Mouse (Mus musculus): ENCODE measurements around the gene Mrpl1. TPM values are rescaled to one million over a fixed set of nuclear protein-coding genes. Genes with fewer than 3 reads are reported as not detected.

Gene Mrpl1
- polyA plus RNA-seq, 1 experiment from 2014 or later = 23.2 TPM

- no peak for DNase-seq (ENCODE audit: low spot score)
- 84% methylated on average over 3 of the region's 3 CpGs for WGBS
- H3K4me1 ChIP-seq = peaks cover 10% of the 10 kb centered on the region; the same call in 1 of the 2 replicates
- H3K36me3 ChIP-seq = peaks cover 10% of the 10 kb centered on the region
- no peaks in the 10 kb centered on the region for H3K9me3 ChIP-seq
- H3K27ac ChIP-seq = no peak overlapping the region
- no peak overlapping the region for H3K4me3 ChIP-seq
- H3K27me3 ChIP-seq (ENCODE audit: insufficient read depth, poor library complexity, severe bottlenecking) = no peaks in the 10 kb centered on the region
Measured at GRCm38 (mm10) chr5:96218648-96219047, 9.4 kb downstream of the Mrpl1 start.

GRCm38 (mm10) chr5:96219512-96219911 lies 10.2 kb downstream of the Mrpl1 start:
- peaks cover 10% of the 10 kb centered on the region; the same call in 1 of the 2 replicates for H3K4me1 ChIP-seq
- H3K27me3 ChIP-seq (ENCODE audit: insufficient read depth, poor library complexity, severe bottlenecking) = no peaks in the 10 kb centered on the region
- WGBS = 86% methylated on average over 4 of the region's 4 CpGs
- DNase-seq (ENCODE audit: low spot score) = no peak
- no peak overlapping the region for H3K27ac ChIP-seq
- no peaks in the 10 kb centered on the region for H3K9me3 ChIP-seq
- peaks cover 10% of the 10 kb centered on the region for H3K36me3 ChIP-seq
- no peak overlapping the region for H3K4me3 ChIP-seq

- H3K4me1 ChIP-seq = peaks cover 10% of the 10 kb centered on the region; the same call in 1 of the 2 replicates
- H3K27me3 ChIP-seq (ENCODE audit: insufficient read depth, poor library complexity, severe bottlenecking) = no peaks in the 10 kb centered on the region
- DNase-seq (ENCODE audit: low spot score) = no peak
- 93% methylated on average over 1 of the region's 1 CpGs for WGBS
- peaks cover 17% of the 10 kb centered on the region for H3K36me3 ChIP-seq
- H3K9me3 ChIP-seq = no peaks in the 10 kb centered on the region
- no peak overlapping the region for H3K4me3 ChIP-seq
- no peak overlapping the region for H3K27ac ChIP-seq
Measured at GRCm38 (mm10) chr5:96221298-96221697, 12.0 kb downstream of the Mrpl1 start.

- H3K36me3 ChIP-seq = peaks cover 22% of the 10 kb centered on the region
- no peak overlapping the region for H3K4me3 ChIP-seq
- H3K4me1 ChIP-seq = peaks cover 10% of the 10 kb centered on the region; the same call in 1 of the 2 replicates
- H3K27ac ChIP-seq = no peak overlapping the region
- no peak for DNase-seq (ENCODE audit: low spot score)
- 52% methylated on average over 5 of the region's 5 CpGs for WGBS
- H3K27me3 ChIP-seq (ENCODE audit: insufficient read depth, poor library complexity, severe bottlenecking) = no peaks in the 10 kb centered on the region
- no peaks in the 10 kb centered on the region for H3K9me3 ChIP-seq
Measured at GRCm38 (mm10) chr5:96221812-96222585, 12.7 kb downstream of the Mrpl1 start.

- peaks cover 10% of the 10 kb centered on the region; the same call in 1 of the 2 replicates for H3K4me1 ChIP-seq
- no peaks in the 10 kb centered on the region for H3K27me3 ChIP-seq (ENCODE audit: insufficient read depth, poor library complexity, severe bottlenecking)
- H3K36me3 ChIP-seq = peaks cover 20% of the 10 kb centered on the region
- no peak overlapping the region for H3K27ac ChIP-seq
- 93% methylated on average over 3 of the region's 3 CpGs for WGBS
- DNase-seq (ENCODE audit: low spot score) = no peak
- H3K9me3 ChIP-seq = no peaks in the 10 kb centered on the region
- H3K4me3 ChIP-seq = no peak overlapping the region
Measured at GRCm38 (mm10) chr5:96222964-96223363, 13.7 kb downstream of the Mrpl1 start.

GRCm38 (mm10) chr5:96226490-96226889 lies 17.2 kb downstream of the Mrpl1 start:
- peaks cover 40% of the 10 kb centered on the region for H3K36me3 ChIP-seq
- 92% methylated on average over 8 of the region's 8 CpGs for WGBS
- H3K4me1 ChIP-seq = peaks cover 8% of the 10 kb centered on the region; the same call in 1 of the 2 replicates
- no peak overlapping the region for H3K4me3 ChIP-seq
- H3K27ac ChIP-seq = no peak overlapping the region
- H3K9me3 ChIP-seq = no peaks in the 10 kb centered on the region
- no peaks in the 10 kb centered on the region for H3K27me3 ChIP-seq (ENCODE audit: insufficient read depth, poor library complexity, severe bottlenecking)
- no peak for DNase-seq (ENCODE audit: low spot score)

GRCm38 (mm10) chr5:96228967-96229366 lies 19.7 kb downstream of the Mrpl1 start:
- 89% methylated on average over 2 of the region's 2 CpGs for WGBS
- peaks cover 53% of the 10 kb centered on the region for H3K36me3 ChIP-seq

GRCm38 (mm10) chr5:96238797-96239196 lies 29.5 kb downstream of the Mrpl1 start:
- Histone ChIP-seq H3K36me3 (peaks cover 30% of the 10 kb centered on the region), H3K4me3 (no peak overlapping the region), H3K27me3 (ENCODE audit: insufficient read depth, poor library complexity, severe bottlenecking) (no peaks in the 10 kb centered on the region), H3K9me3 (no peaks in the 10 kb centered on the region), H3K27ac (no peak overlapping the region), H3K4me1 (no peaks in the 10 kb centered on the region)
- no peak for DNase-seq (ENCODE audit: low spot score)
- WGBS = 91% methylated on average over 5 of the region's 5 CpGs

More at GRCm38 (mm10) chr5:96228967-96229366, 19.7 kb downstream of the Mrpl1 start:
- Histone ChIP-seq H3K27ac (no peak overlapping the region), H3K4me3 (no peak overlapping the region), H3K9me3 (no peaks in the 10 kb centered on the region), H3K4me1 (no peaks in the 10 kb centered on the region), H3K27me3 (ENCODE audit: insufficient read depth, poor library complexity, severe bottlenecking) (no peaks in the 10 kb centered on the region)
- DNase-seq (ENCODE audit: low spot score) = no peak

- Histone ChIP-seq H3K9me3 (no peaks in the 10 kb centered on the region), H3K27me3 (ENCODE audit: insufficient read depth, poor library complexity, severe bottlenecking) (no peaks in the 10 kb centered on the region), H3K4me1 (no peaks in the 10 kb centered on the region), H3K36me3 (peaks cover 28% of the 10 kb centered on the region), H3K27ac (no peak overlapping the region), H3K4me3 (no peak overlapping the region)
- WGBS = 76% methylated on average over 1 of the region's 1 CpGs
- DNase-seq (ENCODE audit: low spot score) = no peak
Measured at GRCm38 (mm10) chr5:96240856-96241255, 31.6 kb downstream of the Mrpl1 start.

- Histone ChIP-seq H3K27me3 (ENCODE audit: insufficient read depth, poor library complexity, severe bottlenecking) (no peaks in the 10 kb centered on the region), H3K36me3 (peaks cover 20% of the 10 kb centered on the region; the same call in 1 of the 2 replicates), H3K4me3 (no peak overlapping the region), H3K27ac (no peak overlapping the region), H3K9me3 (no peaks in the 10 kb centered on the region), H3K4me1 (no peaks in the 10 kb centered on the region)
- 78% methylated on average over 1 of the region's 1 CpGs for WGBS
- no peak for DNase-seq (ENCODE audit: low spot score)
Measured at GRCm38 (mm10) chr5:96244511-96244910, 35.2 kb downstream of the Mrpl1 start.

- Histone ChIP-seq H3K27ac (no peak overlapping the region), H3K4me1 (no peaks in the 10 kb centered on the region), H3K9me3 (no peaks in the 10 kb centered on the region), H3K36me3 (no peaks in the 10 kb centered on the region; the same call in 1 of the 2 replicates), H3K27me3 (ENCODE audit: insufficient read depth, poor library complexity, severe bottlenecking) (no peaks in the 10 kb centered on the region), H3K4me3 (no peak overlapping the region)
- 82% methylated on average over 2 of the region's 2 CpGs for WGBS
- no peak for DNase-seq (ENCODE audit: low spot score)
Measured at GRCm38 (mm10) chr5:96253995-96254394, 44.7 kb downstream of the Mrpl1 start.

- no peaks in the 10 kb centered on the region for H3K9me3 ChIP-seq
- 85% methylated on average over 3 of the region's 3 CpGs for WGBS
- no peak for DNase-seq (ENCODE audit: low spot score)
- H3K4me1 ChIP-seq = no peaks in the 10 kb centered on the region
- H3K36me3 ChIP-seq = no peaks in the 10 kb centered on the region
- H3K27ac ChIP-seq = no peak overlapping the region
- H3K4me3 ChIP-seq = no peak overlapping the region
- H3K27me3 ChIP-seq (ENCODE audit: insufficient read depth, poor library complexity, severe bottlenecking) = no peaks in the 10 kb centered on the region
Measured at GRCm38 (mm10) chr5:96255166-96255565, 45.9 kb downstream of the Mrpl1 start.

GRCm38 (mm10) chr5:96258210-96258609 lies 48.9 kb downstream of the Mrpl1 start:
- WGBS = 91% methylated on average over 5 of the region's 5 CpGs
- no peaks in the 10 kb centered on the region for H3K27me3 ChIP-seq (ENCODE audit: insufficient read depth, poor library complexity, severe bottlenecking)
- no peak overlapping the region for H3K4me3 ChIP-seq
- no peak overlapping the region for H3K27ac ChIP-seq
- H3K9me3 ChIP-seq = no peaks in the 10 kb centered on the region
- H3K4me1 ChIP-seq = no peaks in the 10 kb centered on the region
- H3K36me3 ChIP-seq = peaks cover 7% of the 10 kb centered on the region
- no peak for DNase-seq (ENCODE audit: low spot score)

All from heart, embryonic 10.5 days (tissue).